Mouse (Mus musculus) G1E (cell line): ENCODE results near the gene Masp1.

Experiments used
- CTCF ChIP-seq: IDR thresholded peaks from 2 replicates; pipeline ENCODE4 v1.5.1; 2012; ENCODE audit warnings: low read depth, low read length, inconsistent platforms, mixed read lengths
- TAL1 ChIP-seq: conservative IDR thresholded peaks from 2 replicates; pipeline ENCODE4 v1.6.1; 2012; ENCODE audit warnings: low read depth, low read length, inconsistent platforms, mixed read lengths

- TF ChIP-seq CTCF (no peak), TAL1 (no peak)
Measured at GRCm38 (mm10) chr16:23417456-23418240, 103.0 kb downstream of the Masp1 start.
